Comparison of ENCODE assay signal across 8 mouse cellular contexts in genomic region chr16:91561099-91561498, GRCm38 (mm10). TPM values are rescaled to one million over a fixed set of nuclear protein-coding genes. Genes with fewer than 3 reads are reported as not detected.
DNase-seq lines count a peak whose midpoint lies in the region; ATAC-seq lines count a peak whose summit lies in the region.
"Had no signal": no experiment of that assay in that cellular context is flagged by ENCODE, and none has a peak within 500 bp of the region (broad histone marks: within the 10 kb centered on the region; RNA-seq: fewer than 3 reads in every experiment).

No protein-coding gene starts in this region.

- H3K27me3 ChIP-seq in liver, embryonic 11.5 days (replicated peaks; ENCODE audit: control insufficient read depth, insufficient read depth, low read length) = no peaks in the 10 kb centered on the region
- no peaks in the 10 kb centered on the region for H3K27me3 ChIP-seq in neural tube, embryonic 12.5 days (replicated peaks)

- H3K27ac ChIP-seq in liver, embryonic 11.5 days (ENCODE audit: low read depth, low read length) = no peak overlapping the region
- H3K27ac ChIP-seq in neural tube, embryonic 12.5 days = no peak overlapping the region

- ATAC-seq in liver, embryonic 11.5 days (replicated peaks; ENCODE audit: low FRiP score) = 0 out of 2 replicates have a peak, but pooled peaks have one; percentile 42
- peak; percentile 56; the same call in 1 of the 2 replicates for ATAC-seq in neural tube, embryonic 12.5 days (ENCODE audit: low FRiP score, low read depth)

- H3K4me2 ChIP-seq in liver, embryonic 11.5 days = no peak overlapping the region
- H3K4me2 ChIP-seq in neural tube, embryonic 12.5 days (replicated peaks) = no peak overlapping the region

- no peak overlapping the region for H3K9ac ChIP-seq in liver, embryonic 11.5 days (ENCODE audit: low read depth, low read length)
- no peak overlapping the region for H3K9ac ChIP-seq in neural tube, embryonic 12.5 days

- no peak overlapping the region for H3K4me3 ChIP-seq in liver, embryonic 11.5 days (ENCODE audit: low read depth, low read length)
- no peak overlapping the region for H3K4me3 ChIP-seq in neural tube, embryonic 12.5 days
- H3K4me3 ChIP-seq: erythroblast, embryonic 14.5 days had no signal

- WGBS in liver, embryonic 11.5 days = 64% methylated on average over 9 of the region's 9 CpGs
- WGBS in neural tube, embryonic 12.5 days = 65% methylated on average over 9 of the region's 9 CpGs

- peak; percentile 45 for DNase-seq in kidney, adult 9 months
- DNase-seq in kidney, adult 18-20 months = no peak
- DNase-seq in MN1 (ENCODE audit: low spot score) = peak; percentile 40
- DNase-seq in cerebellum, postnatal 25 days = peak; percentile 53 to 67
- DNase-seq in liver, embryonic 11.5 days (ENCODE audit: low spot score) = no peak
- DNase-seq in layer of hippocampus, adult 18-20 months (ENCODE audit: low spot score in 2 of 2) = no peak

- peaks cover 8% of the 10 kb centered on the region; the same call in 1 of the 2 replicates for H3K4me1 ChIP-seq in liver, embryonic 11.5 days (replicated peaks; ENCODE audit: control insufficient read depth, insufficient read depth, low read length)
- peaks cover 2% of the 10 kb centered on the region; the same call in 1 of the 2 replicates for H3K4me1 ChIP-seq in neural tube, embryonic 12.5 days

- H3K36me3 ChIP-seq in liver, embryonic 11.5 days (ENCODE audit: control insufficient read depth, insufficient read depth, low read length) = peaks cover 25% of the 10 kb centered on the region
- peaks cover 26% of the 10 kb centered on the region for H3K36me3 ChIP-seq in neural tube, embryonic 12.5 days

- H3K9me3 ChIP-seq in liver, embryonic 11.5 days (ENCODE audit: control insufficient read depth, low read length) = no peaks in the 10 kb centered on the region
- no peaks in the 10 kb centered on the region for H3K9me3 ChIP-seq in neural tube, embryonic 12.5 days

RNA-seq across cellular contexts. Expression of gene Ifngr2, which starts 14.2 kb away (rescaled TPM):
- polyA plus RNA-seq in liver, embryonic 11.5 days (2014; fragmentation: Nextera tagmentation; extraction: Ambion mirVana) = 26.2 and 28.7 TPM in 2 replicates
- polyA plus RNA-seq in neural tube, embryonic 12.5 days (2016; fragmentation: Nextera tagmentation; extraction: Ambion mirVana) = 46.9 TPM in 2 replicates
- total RNA-seq in layer of hippocampus, adult 18-20 months (2021) = 10 to 100 TPM; 50.9 to 53.1 TPM

RNA-seq across cellular contexts. Expression of gene Tmem50b, which starts 36.5 kb away (rescaled TPM):
- polyA plus RNA-seq in liver, embryonic 11.5 days (2014; fragmentation: Nextera tagmentation; extraction: Ambion mirVana) = 13.3 and 14.0 TPM in 2 replicates
- polyA plus RNA-seq in neural tube, embryonic 12.5 days (2016; fragmentation: Nextera tagmentation; extraction: Ambion mirVana) = 58.0 and 58.5 TPM in 2 replicates
- 100 to 1,000 TPM; 104 to 112 TPM for total RNA-seq in layer of hippocampus, adult 18-20 months (2021)

RNA-seq across cellular contexts. Expression of gene Dnajc28, which starts 57.7 kb away (rescaled TPM):
- 2.2 and 3.0 TPM in 2 replicates for polyA plus RNA-seq in liver, embryonic 11.5 days (2014; fragmentation: Nextera tagmentation; extraction: Ambion mirVana)
- polyA plus RNA-seq in neural tube, embryonic 12.5 days (2016; fragmentation: Nextera tagmentation; extraction: Ambion mirVana) = 6.3 and 6.4 TPM in 2 replicates
- 10 to 100 TPM in 1 of 2 experiments, 1 to 10 TPM in 1; 9.7 to 11.3 TPM for total RNA-seq in layer of hippocampus, adult 18-20 months (2021)

Comparison
In these comparisons a context has a peak if more than half of its experiments do, and no peak if none do; other contexts are left out.
1. DNase-seq: peak in kidney, adult 9 months (single experiment), MN1 (single experiment) and cerebellum, postnatal 25 days (2 of 2); none in kidney, adult 18-20 months (single experiment), liver, embryonic 11.5 days (single experiment) and layer of hippocampus, adult 18-20 months (0 of 2).